Mouse (Mus musculus): ENCODE results near the gene Eps15.

- TF ChIP-seq CTCF (IDR thresholded peaks at IDR 0.05; ENCODE audit: extremely low read depth, insufficient read depth, low read length) (no peak), POLR2A (IDR thresholded peaks at IDR 0.05; ENCODE audit: extremely low read depth, insufficient read depth, low read length) (no peak)
These were observed 24.7 kb upstream of the Eps15 start for GRCm38 (mm10) chr4:109255321-109255720.
